Mouse (Mus musculus) liver, adult 2 months (tissue): ENCODE measurements around the gene Sall4.

ENCODE experiments used
- CTCF ChIP-seq: fragments of 200-500 bp; IDR thresholded peaks from 2 replicates; pipeline ENCODE4 v1.5.1; 2011; ENCODE audit warnings: low read depth, low read length, control low read depth
- POLR2A ChIP-seq: fragments of 200-500 bp; IDR thresholded peaks from 2 replicates; pipeline ENCODE4 v1.6.1; 2011; ENCODE audit warnings: low read length, control low read depth; ENCODE audit not compliant: insufficient read depth; ENCODE audit errors: extremely low read depth

- TF ChIP-seq CTCF (no peak), POLR2A (no peak)
These were observed 5.8 kb downstream of the Sall4 start for GRCm38 (mm10) chr2:168761954-168762353.
